Mouse (Mus musculus) kidney, embryonic 15.5 days (tissue): ENCODE results near the gene Fzd4. TPM values are rescaled to one million over a fixed set of nuclear protein-coding genes. Genes with fewer than 3 reads are reported as not detected.

ENCODE experiments used
- ATAC-seq: fragments of 200-750 bp; cut with Nextera tagmentation; replicated peaks from 2 replicates; pipeline ENCODE4 v1.8.0; 2017; ENCODE audit warnings: moderate TSS enrichment; ENCODE audit not compliant: low FRiP score
- H3K27ac ChIP-seq: fragments of 300-500 bp; sonication (generic); 2 replicates; pipeline ENCODE4 v1.5.1; 2015; ENCODE audit warnings: mild to moderate bottlenecking, inconsistent platforms
- H3K27me3 ChIP-seq: fragments of 300-500 bp; sonication (generic); 2 replicates; pipeline ENCODE4 v1.6.1; 2015; ENCODE audit warnings: inconsistent platforms
- H3K36me3 ChIP-seq: fragments of 300-500 bp; sonication (generic); 2 replicates; pipeline ENCODE4 v1.6.1; 2015; ENCODE audit warnings: inconsistent platforms
- H3K4me1 ChIP-seq: fragments of 300-500 bp; sonication (generic); 2 replicates; pipeline ENCODE4 v1.6.1; 2015; ENCODE audit warnings: inconsistent platforms
- H3K4me2 ChIP-seq: fragments of 300-500 bp; sonication (generic); 2 replicates; pipeline ENCODE4 v1.6.1; 2015; ENCODE audit warnings: moderate library complexity, mild to moderate bottlenecking, inconsistent platforms
- H3K4me3 ChIP-seq: fragments of 300-500 bp; sonication (generic); replicated peaks from 2 replicates; pipeline ENCODE4 v1.5.1; 2015; ENCODE audit warnings: mild to moderate bottlenecking, inconsistent platforms
- H3K9ac ChIP-seq: fragments of 300-500 bp; sonication (generic); 2 replicates; pipeline ENCODE4 v1.6.1; 2015; ENCODE audit warnings: mild to moderate bottlenecking, inconsistent platforms
- H3K9me3 ChIP-seq: fragments of 300-500 bp; sonication (generic); replicated peaks from 2 replicates; pipeline ENCODE4 v1.6.1; 2016; ENCODE audit warnings: inconsistent platforms
- WGBS: fragments of 180-500 bp; shearing (Covaris S2); methylation state at CpG from one replicate; pipeline ENCODE4 v1.1.7; 2015; ENCODE audit warnings: mixed read lengths; 5-methylcytosine and 5-hydroxymethylcytosine counted together
- polyA plus RNA-seq: library from polyadenylated mRNA; unstranded; fragments of >200 nt; fragmentation: Nextera tagmentation; extraction: Ambion mirVana; gene quantifications from 2 replicates; pipeline ENCODE4 v1.2.1, GENCODE M21; 2015

The Fzd4 gene
- polyA plus RNA-seq, 1 experiment from 2014 or later: 27.5 TPM

DNA sequence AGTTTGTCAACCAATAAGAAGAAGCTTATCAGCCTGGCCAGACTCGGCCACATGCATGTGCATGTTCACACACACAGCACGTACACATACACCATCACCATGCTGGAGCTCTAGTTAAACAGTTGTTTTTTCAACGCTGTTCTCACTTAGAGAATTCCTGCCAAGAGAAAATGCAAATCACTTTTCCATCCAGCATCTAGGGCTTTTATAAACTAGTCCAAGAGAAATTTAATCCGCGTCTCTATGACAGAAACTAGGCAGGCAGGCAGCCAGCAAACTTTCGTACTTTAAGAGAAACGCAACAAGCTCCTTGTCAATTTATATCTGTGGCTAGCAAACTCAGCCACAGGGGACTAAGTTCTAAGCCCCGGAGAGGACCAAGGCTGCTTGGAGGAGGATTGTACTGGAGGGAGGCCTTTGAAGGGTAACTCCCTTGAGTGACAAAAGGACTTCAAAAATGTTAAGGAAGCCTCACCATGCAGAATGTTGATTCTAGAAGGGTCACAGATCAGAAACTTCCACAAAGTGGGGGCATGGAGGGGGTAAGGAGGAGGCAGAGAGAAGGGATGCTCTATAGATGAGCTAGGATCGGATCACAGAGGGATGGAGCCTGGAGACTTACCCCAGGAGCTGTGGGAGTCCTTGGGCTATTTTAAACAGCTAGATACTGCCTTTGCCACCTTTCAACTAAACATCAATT, 29.2 kb downstream of the Fzd4 start:
- Histone ChIP-seq H3K4me2 (no peak overlapping the region), H3K27ac (peak overlapping the region; percentile 91), H3K9ac (no peak overlapping the region), H3K9me3 (no peaks in the 10 kb centered on the region), H3K4me1 (peaks cover 30% of the 10 kb centered on the region), H3K36me3 (no peaks in the 10 kb centered on the region), H3K4me3 (no peak overlapping the region), H3K27me3 (no peaks in the 10 kb centered on the region)
- ATAC-seq: no peak
- WGBS: 49% methylated on average over 9 of the region's 9 CpGs

DNA sequence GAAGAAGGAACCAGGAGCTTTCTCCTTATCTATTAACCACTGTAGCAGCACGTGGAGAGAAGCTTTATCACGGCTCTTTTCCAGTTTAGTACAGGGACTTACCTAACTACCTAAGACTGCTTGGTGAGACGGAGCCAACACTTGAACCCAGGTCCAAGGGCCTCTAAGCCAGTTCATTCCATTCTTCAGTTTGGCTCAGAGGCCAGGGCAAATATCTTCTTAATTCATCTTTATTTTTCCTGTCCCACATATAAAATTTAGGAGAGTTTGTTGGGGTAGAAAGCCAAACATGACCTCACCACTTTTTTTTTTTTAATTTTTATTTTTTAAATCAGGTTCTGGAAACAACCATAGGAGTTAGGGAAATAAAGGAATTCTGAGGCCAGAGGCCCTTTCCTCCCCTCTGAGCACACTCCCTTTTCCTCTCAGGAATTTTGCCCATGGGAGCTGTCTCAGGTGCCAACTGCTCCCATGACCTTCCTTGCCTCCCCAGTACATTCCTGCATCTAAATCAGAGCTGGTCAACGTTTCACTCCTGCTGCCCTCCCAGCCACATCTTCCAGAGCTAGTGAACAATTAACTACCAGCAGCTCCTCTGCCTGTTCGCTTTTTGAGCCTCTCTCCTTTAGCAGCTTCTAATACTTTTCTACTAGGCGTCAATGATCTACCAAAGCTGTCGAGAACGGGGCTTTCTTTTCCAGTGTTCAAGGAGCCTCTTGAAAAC, 29.9 kb downstream of the Fzd4 start:
- Histone ChIP-seq H3K4me1 (peaks cover 30% of the 10 kb centered on the region), H3K36me3 (no peaks in the 10 kb centered on the region), H3K27ac (peak overlapping the region; percentile 91), H3K4me2 (0 out of 2 replicates have a peak overlapping the region, but pooled peaks have one; percentile 14), H3K27me3 (no peaks in the 10 kb centered on the region), H3K9me3 (no peaks in the 10 kb centered on the region), H3K9ac (no peak overlapping the region), H3K4me3 (no peak overlapping the region)
- 32% methylated on average over 8 of the region's 8 CpGs for WGBS
- ATAC-seq: peak; percentile 87

DNA sequence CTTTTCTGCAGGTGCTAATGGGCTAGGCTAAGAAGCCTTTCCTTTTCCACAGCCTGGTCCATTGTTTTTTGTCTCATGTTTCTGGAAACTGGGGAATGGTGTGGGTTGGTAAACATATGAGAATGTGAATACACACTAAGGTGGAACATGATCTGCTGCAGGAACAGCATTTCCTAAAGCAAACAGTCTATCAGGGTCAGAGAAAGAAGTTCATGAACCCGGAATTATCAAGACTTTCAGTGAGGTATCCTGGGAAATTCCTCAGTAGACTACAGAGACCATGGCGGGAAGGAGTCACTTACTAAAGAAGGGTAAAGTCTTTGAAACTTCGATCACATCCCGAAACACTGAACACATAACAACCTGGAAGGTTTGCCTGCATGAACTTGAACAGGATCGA, 32.2 kb downstream of the Fzd4 start:
- no peak overlapping the region for H3K4me3 ChIP-seq
- H3K4me1 ChIP-seq: peaks cover 30% of the 10 kb centered on the region
- no peaks in the 10 kb centered on the region for H3K9me3 ChIP-seq
- H3K4me2 ChIP-seq: no peak overlapping the region
- no peaks in the 10 kb centered on the region for H3K36me3 ChIP-seq
- H3K9ac ChIP-seq: no peak overlapping the region
- H3K27ac ChIP-seq: 0 out of 2 replicates have a peak overlapping the region, but pooled peaks have one; percentile 3
- ATAC-seq: no peak
- 76% methylated on average over 5 of the region's 5 CpGs for WGBS
- no peaks in the 10 kb centered on the region for H3K27me3 ChIP-seq

DNA sequence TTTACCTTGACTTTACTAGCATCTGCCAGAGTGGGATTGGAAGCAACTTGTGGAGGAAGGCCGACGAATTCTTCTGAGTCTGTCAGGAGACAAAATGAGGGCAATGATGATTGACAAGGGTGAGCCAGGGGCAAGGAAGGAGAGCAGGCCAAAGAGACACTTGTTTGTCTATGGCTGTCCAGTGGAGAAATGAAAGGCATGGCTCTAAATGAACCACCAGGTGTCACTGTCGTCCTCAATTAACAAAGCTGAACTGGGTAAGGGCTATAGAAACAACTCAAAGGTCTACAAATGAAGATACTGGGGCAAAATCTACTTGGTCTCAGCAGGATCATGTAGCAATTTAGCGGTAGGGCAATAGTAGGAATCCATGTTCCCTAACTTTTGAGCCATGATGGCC, 33.4 kb downstream of the Fzd4 start:
- no peak overlapping the region for H3K9ac ChIP-seq
- no peak overlapping the region for H3K4me3 ChIP-seq
- no peak overlapping the region for H3K4me2 ChIP-seq
- peak; percentile 49; the same call in 1 of the 2 replicates for ATAC-seq
- H3K4me1 ChIP-seq: peaks cover 30% of the 10 kb centered on the region
- no peaks in the 10 kb centered on the region for H3K9me3 ChIP-seq
- H3K27ac ChIP-seq: peak overlapping the region; percentile 51; the same call in 1 of the 2 replicates
- whole genome bisulfite sequencing: 44% methylated on average over 4 of the region's 4 CpGs
- no peaks in the 10 kb centered on the region for H3K36me3 ChIP-seq
- H3K27me3 ChIP-seq: no peaks in the 10 kb centered on the region

DNA sequence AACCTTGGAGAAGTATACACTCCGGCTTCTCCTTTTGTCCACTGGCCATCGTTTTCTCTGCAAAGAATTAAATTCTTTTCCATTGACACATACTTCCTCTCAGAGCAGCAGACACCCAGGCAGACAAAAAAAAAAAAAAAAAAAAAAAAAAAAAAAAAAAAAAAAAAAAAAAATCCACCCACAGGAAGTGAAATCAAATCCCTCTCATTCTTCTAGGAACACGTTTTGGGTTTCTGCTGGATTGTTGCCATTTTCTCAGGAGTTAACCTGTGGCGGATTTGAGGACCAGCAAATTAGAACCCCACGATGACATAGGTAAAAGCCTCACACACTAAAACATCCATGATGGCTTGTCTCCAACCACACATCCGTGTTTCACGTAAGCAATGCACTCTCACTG, 37.1 kb downstream of the Fzd4 start:
- Histone ChIP-seq H3K27me3 (no peaks in the 10 kb centered on the region), H3K4me1 (peaks cover 7% of the 10 kb centered on the region), H3K4me3 (no peak overlapping the region), H3K9ac (no peak overlapping the region), H3K9me3 (no peaks in the 10 kb centered on the region), H3K27ac (no peak overlapping the region), H3K4me2 (no peak overlapping the region), H3K36me3 (no peaks in the 10 kb centered on the region)
- 63% methylated on average over 7 of the region's 7 CpGs for WGBS
- ATAC-seq: no peak

DNA sequence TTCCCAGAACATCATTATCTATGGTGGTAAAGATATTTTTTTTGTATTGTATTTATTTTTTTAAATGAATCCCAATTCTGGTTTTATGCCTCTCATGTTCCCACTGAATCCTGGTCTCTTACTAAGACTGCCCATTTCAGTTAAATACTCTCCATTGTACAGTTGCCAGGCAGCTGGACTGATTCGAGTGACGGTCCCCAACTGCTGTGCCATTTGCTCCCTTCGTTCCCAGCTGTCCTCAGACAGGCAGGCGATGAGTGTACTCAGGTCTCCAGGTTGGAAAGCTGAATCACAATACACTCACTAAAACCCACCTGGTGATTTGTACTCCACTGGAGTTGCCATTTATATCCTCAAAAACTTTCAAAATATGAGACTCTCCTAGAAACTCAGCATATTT, 38.1 kb downstream of the Fzd4 start:
- ATAC-seq: no peak
- H3K9ac ChIP-seq: no peak overlapping the region

DNA sequence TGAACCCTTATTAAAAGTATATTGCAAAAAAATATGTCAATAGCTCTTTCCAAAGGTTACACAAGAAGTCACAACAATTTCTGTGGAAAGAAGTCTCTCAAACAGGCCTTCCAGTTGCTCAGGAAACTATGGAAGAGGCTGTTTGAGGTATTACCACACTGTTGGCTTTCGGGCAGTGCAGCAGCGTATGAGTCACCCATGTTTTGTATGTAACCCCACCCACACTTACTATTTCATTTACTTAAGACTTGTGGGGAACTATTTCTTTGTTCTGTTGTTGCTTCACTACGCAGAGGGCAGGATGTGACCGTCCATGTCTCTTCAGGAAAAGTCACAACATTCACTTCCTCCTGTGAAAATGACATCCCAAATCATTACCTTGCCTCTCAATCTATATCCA, 41.0 kb downstream of the Fzd4 start:
- no peak overlapping the region for H3K4me2 ChIP-seq
- H3K36me3 ChIP-seq: no peaks in the 10 kb centered on the region
- no peak overlapping the region for H3K9ac ChIP-seq
- 82% methylated on average over 4 of the region's 4 CpGs for WGBS
- H3K4me1 ChIP-seq: no peaks in the 10 kb centered on the region
- no peaks in the 10 kb centered on the region for H3K27me3 ChIP-seq
- no peak overlapping the region for H3K4me3 ChIP-seq
- ATAC-seq: no peak
- H3K27ac ChIP-seq: no peak overlapping the region
- H3K9me3 ChIP-seq: no peaks in the 10 kb centered on the region

More for the DNA sequence above, 38.1 kb downstream of the Fzd4 start:
- no peaks in the 10 kb centered on the region for H3K27me3 ChIP-seq
- H3K4me3 ChIP-seq: no peak overlapping the region
- H3K36me3 ChIP-seq: no peaks in the 10 kb centered on the region
- WGBS: 73% methylated on average over 4 of the region's 4 CpGs
- peaks cover 4% of the 10 kb centered on the region; the same call in 1 of the 2 replicates for H3K4me1 ChIP-seq
- no peaks in the 10 kb centered on the region for H3K9me3 ChIP-seq
- no peak overlapping the region for H3K4me2 ChIP-seq
- no peak overlapping the region for H3K27ac ChIP-seq

DNA sequence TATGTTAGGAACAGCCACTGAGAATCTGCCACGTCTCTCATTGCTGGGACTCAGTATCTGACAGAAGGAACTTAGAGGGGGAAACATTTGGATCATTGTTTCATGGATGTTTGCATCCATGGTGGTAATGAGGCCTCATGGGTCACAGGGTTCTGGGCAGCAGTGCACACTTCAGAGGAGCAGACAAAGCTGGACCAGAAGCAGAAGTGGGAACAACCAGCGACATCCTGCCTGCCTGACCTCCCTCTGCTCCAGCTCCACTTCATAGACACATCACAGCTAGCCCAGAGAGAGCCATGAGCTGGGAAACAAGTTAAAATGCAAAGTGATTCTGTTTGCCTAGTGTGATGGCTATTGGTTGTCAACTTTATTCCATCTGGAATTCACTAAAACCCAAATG, 46.2 kb downstream of the Fzd4 start:
- no peaks in the 10 kb centered on the region for H3K4me1 ChIP-seq
- WGBS: 63% methylated on average over 2 of the region's 2 CpGs
- no peak overlapping the region for H3K9ac ChIP-seq
- H3K27ac ChIP-seq: no peak overlapping the region
- H3K4me3 ChIP-seq: no peak overlapping the region
- no peaks in the 10 kb centered on the region for H3K27me3 ChIP-seq
- H3K36me3 ChIP-seq: no peaks in the 10 kb centered on the region
- no peaks in the 10 kb centered on the region for H3K9me3 ChIP-seq
- ATAC-seq: no peak
- H3K4me2 ChIP-seq: no peak overlapping the region

DNA sequence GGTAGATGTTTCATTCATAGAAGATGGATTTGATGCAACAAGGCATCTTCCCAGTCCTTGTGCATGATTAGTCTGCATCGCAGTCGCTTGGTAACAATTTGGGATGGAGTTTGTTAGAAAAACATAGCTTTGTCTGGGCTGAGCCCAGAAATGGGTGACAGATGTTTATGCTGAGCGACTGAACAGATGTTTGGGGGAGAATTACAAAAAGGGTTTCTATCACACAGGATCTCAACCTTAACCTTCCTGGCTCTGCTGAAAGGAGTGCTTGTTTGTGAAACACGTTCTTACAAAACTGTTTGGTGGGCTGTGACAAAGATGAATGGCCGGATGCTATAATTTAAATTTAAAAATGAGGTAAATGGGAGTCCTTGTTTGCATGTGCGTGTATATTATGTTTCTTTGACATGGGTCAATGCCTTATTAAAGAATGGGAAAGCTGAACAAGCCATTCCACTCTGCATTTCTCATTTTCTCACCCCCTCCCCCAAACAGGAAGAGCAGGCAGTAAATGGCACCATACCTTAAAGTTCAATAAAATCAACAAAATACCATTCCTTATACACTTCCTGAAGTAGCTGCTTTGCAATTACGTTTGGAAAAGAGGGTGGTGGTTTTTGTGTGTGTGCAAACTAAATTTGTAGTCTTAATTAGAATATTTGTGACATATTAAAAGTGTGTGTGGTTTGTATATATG, 52.4 kb downstream of the Fzd4 start:
- no peak overlapping the region for H3K4me2 ChIP-seq
- peak; percentile 67 for ATAC-seq
- H3K36me3 ChIP-seq: no peaks in the 10 kb centered on the region
- H3K9ac ChIP-seq: no peak overlapping the region
- no peaks in the 10 kb centered on the region for H3K27me3 ChIP-seq
- no peaks in the 10 kb centered on the region for H3K9me3 ChIP-seq
- H3K27ac ChIP-seq: peak overlapping the region; percentile 45
- H3K4me3 ChIP-seq: no peak overlapping the region
- peaks cover 13% of the 10 kb centered on the region for H3K4me1 ChIP-seq
- 20% methylated on average over 7 of the region's 7 CpGs for WGBS

DNA sequence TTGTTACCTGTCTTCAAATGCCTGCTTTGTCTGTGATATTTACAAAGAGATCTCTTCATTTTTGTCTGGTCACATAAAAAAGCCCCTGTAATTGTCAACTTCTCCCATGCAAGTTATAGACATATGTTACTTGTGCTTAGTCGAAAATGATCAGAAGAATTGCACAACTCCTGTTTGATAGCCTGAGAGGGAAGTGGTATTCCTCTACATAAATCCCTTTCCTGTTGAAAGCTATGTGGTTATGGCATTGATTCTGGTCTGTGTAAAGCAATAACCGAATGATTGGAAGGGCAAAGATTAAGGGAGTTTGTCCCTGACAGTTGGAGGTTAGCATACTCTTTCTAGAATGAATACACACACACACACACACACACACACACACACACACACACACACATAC, 55.5 kb downstream of the Fzd4 start:
- H3K4me2 ChIP-seq: no peak overlapping the region
- H3K4me1 ChIP-seq: peaks cover 18% of the 10 kb centered on the region
- no peak overlapping the region for H3K9ac ChIP-seq
- H3K27ac ChIP-seq: no peak overlapping the region
- H3K27me3 ChIP-seq: no peaks in the 10 kb centered on the region
- no peaks in the 10 kb centered on the region for H3K36me3 ChIP-seq
- H3K4me3 ChIP-seq: no peak overlapping the region
- 77% methylated on average over 2 of the region's 2 CpGs for WGBS
- no peaks in the 10 kb centered on the region for H3K9me3 ChIP-seq
- ATAC-seq: no peak

DNA sequence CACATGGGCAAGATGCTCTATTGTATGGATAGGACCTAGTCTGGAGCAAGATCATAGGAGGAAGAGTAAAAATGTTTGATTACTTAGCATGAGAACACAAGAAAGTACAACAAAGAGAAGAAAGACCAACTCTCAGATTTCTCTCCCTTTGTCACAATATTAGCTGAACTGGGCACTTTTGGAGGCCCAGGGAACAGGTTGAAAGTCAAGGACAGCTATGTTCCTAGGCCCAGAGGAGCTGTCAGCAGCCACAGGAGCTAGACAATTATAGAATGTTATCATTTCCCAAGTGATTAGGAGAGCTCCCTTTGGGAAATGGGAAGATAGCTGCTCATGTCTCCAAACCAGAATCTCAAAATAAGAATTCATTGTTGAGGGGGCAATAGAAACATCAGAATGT, 56.8 kb downstream of the Fzd4 start:
- no peak for ATAC-seq
- Histone ChIP-seq H3K27me3 (no peaks in the 10 kb centered on the region), H3K4me3 (no peak overlapping the region), H3K4me1 (peaks cover 18% of the 10 kb centered on the region), H3K9me3 (no peaks in the 10 kb centered on the region), H3K27ac (no peak overlapping the region), H3K9ac (no peak overlapping the region), H3K36me3 (no peaks in the 10 kb centered on the region), H3K4me2 (no peak overlapping the region)

DNA sequence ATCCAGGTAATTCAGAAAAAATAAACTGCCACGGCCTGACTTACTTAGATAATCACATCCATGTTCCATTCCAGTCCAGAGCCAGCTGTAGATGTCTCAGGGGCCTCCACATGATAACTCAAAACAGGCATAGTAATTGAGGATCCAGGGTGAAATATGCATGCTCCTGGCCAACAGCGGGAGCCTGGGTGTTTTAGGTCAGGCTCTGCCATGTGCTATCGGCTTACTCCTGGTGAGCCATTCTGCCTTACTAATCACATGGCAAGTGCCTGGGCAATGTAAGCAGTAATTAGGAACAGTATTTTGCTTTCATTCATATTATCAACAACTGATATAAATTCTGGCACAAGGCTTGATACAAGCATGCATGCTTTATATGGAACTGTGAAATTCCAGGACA, 57.2 kb downstream of the Fzd4 start:
- H3K4me2 ChIP-seq: no peak overlapping the region
- H3K36me3 ChIP-seq: no peaks in the 10 kb centered on the region
- peaks cover 15% of the 10 kb centered on the region for H3K4me1 ChIP-seq
- H3K9me3 ChIP-seq: no peaks in the 10 kb centered on the region
- no peaks in the 10 kb centered on the region for H3K27me3 ChIP-seq
- no peak overlapping the region for H3K27ac ChIP-seq
- H3K9ac ChIP-seq: no peak overlapping the region
- ATAC-seq: no peak
- 55% methylated on average over 3 of the region's 3 CpGs for WGBS
- no peak overlapping the region for H3K4me3 ChIP-seq
